In the genomic region with DNA sequence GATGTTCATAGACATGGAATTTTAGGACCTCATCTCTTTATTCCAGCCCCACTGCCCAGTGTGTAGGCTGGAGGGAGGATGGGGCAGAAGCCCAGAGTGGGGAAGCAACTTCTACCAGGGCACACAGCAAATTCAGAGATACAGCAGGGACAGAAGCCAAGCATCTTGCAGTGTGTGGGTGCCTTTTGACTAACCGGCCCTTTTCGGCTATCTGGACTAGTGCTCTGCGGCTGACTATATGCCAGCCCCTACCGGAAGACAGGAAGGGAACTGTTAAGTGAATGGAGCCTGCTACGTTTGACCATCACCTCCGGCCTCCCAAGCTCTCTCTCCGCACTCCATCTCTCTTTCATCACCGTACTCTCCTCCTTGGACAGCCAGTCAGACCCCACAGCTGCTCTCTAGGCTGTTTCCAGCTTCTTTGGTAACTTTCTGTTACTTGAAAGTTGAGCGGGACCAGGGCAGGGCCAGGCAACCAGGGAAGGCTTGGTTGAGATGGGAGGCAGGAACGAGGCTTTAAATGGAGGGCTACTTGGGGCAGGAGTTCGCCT, we compare ENCODE assay signal across 8 mouse cellular contexts. TPM values are rescaled to one million over a fixed set of nuclear protein-coding genes. Genes with fewer than 3 reads are reported as not detected.
DNase-seq lines count a peak whose midpoint lies in the region; ATAC-seq and TF ChIP-seq lines count a peak whose summit lies in the region.

No protein-coding gene starts in this region.

- H3K9me3 ChIP-seq in forebrain, embryonic 13.5 days (replicated peaks), result no peaks in the 10 kb centered on the region
- no peaks in the 10 kb centered on the region for H3K9me3 ChIP-seq in limb, embryonic 13.5 days
- H3K9me3 ChIP-seq in neural tube, embryonic 13.5 days, result no peaks in the 10 kb centered on the region

- H3K4me3 ChIP-seq in layer of hippocampus, adult 2 months, result peak overlapping the region; percentile 51
- H3K4me3 ChIP-seq in forebrain, embryonic 13.5 days, result peak overlapping the region; percentile 30; the same call in 1 of the 2 replicates
- peak overlapping the region; percentile 37; the same call in 1 of the 2 replicates for H3K4me3 ChIP-seq in limb, embryonic 13.5 days
- H3K4me3 ChIP-seq in neural tube, embryonic 13.5 days, result peak overlapping the region; percentile 33

- H3K4me2 ChIP-seq in forebrain, embryonic 13.5 days, result peak overlapping the region; percentile 58
- peak overlapping the region; percentile 72 for H3K4me2 ChIP-seq in limb, embryonic 13.5 days (replicated peaks)
- peak overlapping the region; percentile 68 for H3K4me2 ChIP-seq in neural tube, embryonic 13.5 days

- no peak for TF ChIP-seq CTCF in layer of hippocampus, adult 2 months (conservative IDR thresholded peaks at IDR 0.05)

- H3K9ac ChIP-seq in forebrain, embryonic 13.5 days, result peak overlapping the region; percentile 69
- H3K9ac ChIP-seq in limb, embryonic 13.5 days, result peak overlapping the region; percentile 53
- H3K9ac ChIP-seq in neural tube, embryonic 13.5 days, result peak overlapping the region; percentile 77

- H3K27ac ChIP-seq in layer of hippocampus, adult 2 months, result peak overlapping the region; percentile 94
- H3K27ac ChIP-seq in forebrain, embryonic 13.5 days, result peak overlapping the region; percentile 86
- peak overlapping the region; percentile 39 for H3K27ac ChIP-seq in limb, embryonic 13.5 days
- H3K27ac ChIP-seq in neural tube, embryonic 13.5 days (replicated peaks), result peak overlapping the region; percentile 88

- no peak for DNase-seq in layer of hippocampus, adult 2 months (ENCODE audit: low spot score in 2 of 2)
- DNase-seq in layer of hippocampus, postnatal 10 days (ENCODE audit: low spot score in 2 of 2), result no peak
- no peak for DNase-seq in gastrocnemius, adult 8-10 months (ENCODE audit: low spot score in 2 of 2)
- no peak for DNase-seq in Muller cell, postnatal 12 days (ENCODE audit: inconsistent ontology term)
- no peak for DNase-seq in urinary bladder, postnatal 36 days (ENCODE audit: low spot score in 2 of 2)

- H3K36me3 ChIP-seq in forebrain, embryonic 13.5 days (ENCODE audit: poor library complexity, severe bottlenecking), result peaks cover 19% of the 10 kb centered on the region
- H3K36me3 ChIP-seq in limb, embryonic 13.5 days, result peaks cover 13% of the 10 kb centered on the region
- H3K36me3 ChIP-seq in neural tube, embryonic 13.5 days, result 0 out of 2 replicates have a peak, but pooled peaks cover 9% of the 10 kb centered on the region

- WGBS in forebrain, embryonic 13.5 days, result 29% methylated on average over 11 of the region's 11 CpGs
- 27% methylated on average over 11 of the region's 11 CpGs for WGBS in limb, embryonic 13.5 days
- WGBS in neural tube, embryonic 13.5 days, result 36% methylated on average over 11 of the region's 11 CpGs

- H3K27me3 ChIP-seq in forebrain, embryonic 13.5 days, result no peaks in the 10 kb centered on the region
- no peaks in the 10 kb centered on the region for H3K27me3 ChIP-seq in limb, embryonic 13.5 days
- H3K27me3 ChIP-seq in neural tube, embryonic 13.5 days, result no peaks in the 10 kb centered on the region

- ATAC-seq in forebrain, embryonic 13.5 days, result no peak
- ATAC-seq in limb, embryonic 13.5 days (ENCODE audit: low FRiP score, low read depth), result no peak
- no peak for ATAC-seq in neural tube, embryonic 13.5 days (ENCODE audit: low read depth)

- H3K4me1 ChIP-seq in forebrain, embryonic 13.5 days, result peaks cover 96% of the 10 kb centered on the region
- H3K4me1 ChIP-seq in limb, embryonic 13.5 days, result peaks cover 96% of the 10 kb centered on the region
- peaks cover 81% of the 10 kb centered on the region for H3K4me1 ChIP-seq in neural tube, embryonic 13.5 days (replicated peaks)

RNA-seq across cellular contexts. Expression of a gene that starts 21.8 kb away (rescaled TPM):
- total RNA-seq in layer of hippocampus, adult 2 months (2021), result 100 to 1,000 TPM; 350 to 351 TPM
- 100 to 1,000 TPM; 224 to 231 TPM for total RNA-seq in layer of hippocampus, postnatal 10 days (2021)
- polyA plus RNA-seq in forebrain, embryonic 13.5 days (2015; fragmentation: Nextera tagmentation; extraction: Ambion mirVana), result 254 and 256 TPM in 2 replicates
- 214 and 225 TPM in 2 replicates for polyA plus RNA-seq in limb, embryonic 13.5 days (2015; fragmentation: Nextera tagmentation; extraction: Ambion mirVana)
- polyA plus RNA-seq in neural tube, embryonic 13.5 days (2015; fragmentation: Nextera tagmentation; extraction: Ambion mirVana), result 128 and 130 TPM in 2 replicates
- total RNA-seq in gastrocnemius, adult 8-10 months (2022), result 10 to 100 TPM; 56.9 to 73.2 (median 69.1) TPM

Comparison
In these comparisons a context has a peak if more than half of its experiments do, and no peak if none do; other contexts are left out.
1. H3K27ac ChIP-seq: peak in every context shown above with its lines; median percentile 94 in layer of hippocampus, adult 2 months; 88 in neural tube, embryonic 13.5 days; 86 in forebrain, embryonic 13.5 days; 39 in limb, embryonic 13.5 days.